Mouse (Mus musculus) liver, embryonic 18 days (tissue): ENCODE results near the gene Cpsf7. TPM values are rescaled to one million over a fixed set of nuclear protein-coding genes. Genes with fewer than 3 reads are reported as not detected.

ENCODE experiments used
- polyA plus RNA-seq: library from polyadenylated mRNA; depleted of rRNA; stranded (reverse); fragments of >200 nt; gene quantifications from 2 replicates; pipeline ENCODE4 v1.2.3, GENCODE M21; 2012; rRNA removed

Cpsf7 gene
- 19.1 and 22.0 TPM in 2 replicates for polyA plus RNA-seq

GRCm38 (mm10) chr19:10525106-10525901 lies at the start of gene Cpsf7:
TSS of gene Cpsf7 (plus strand) at chr19:10525266.

DNA sequence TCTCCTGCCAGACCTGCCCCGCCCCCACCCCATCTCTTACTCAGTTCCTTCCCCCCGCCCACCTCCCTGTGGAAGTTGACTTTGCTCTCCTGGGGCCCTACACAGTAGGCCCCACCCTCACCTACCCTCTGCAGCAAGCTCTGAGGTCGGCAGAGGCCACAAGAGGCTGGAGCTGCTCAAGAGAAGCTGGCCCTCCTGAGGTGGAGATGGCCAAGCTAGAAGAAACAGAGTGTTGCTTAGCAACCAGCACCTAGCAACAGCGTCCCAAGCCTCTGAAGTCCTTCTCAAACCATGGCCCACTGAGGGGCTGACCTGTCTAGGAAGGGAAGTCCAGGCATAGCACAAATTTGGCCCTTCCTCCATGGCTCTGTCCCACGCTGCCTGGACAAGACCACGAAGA lies 42.4 kb upstream of the Cpsf7 start, which contains the start of gene Ppp1r32:
TSS of gene Ppp1r32 (minus strand) at position 226 of the 400 bp plus-strand sequence.

DNA sequence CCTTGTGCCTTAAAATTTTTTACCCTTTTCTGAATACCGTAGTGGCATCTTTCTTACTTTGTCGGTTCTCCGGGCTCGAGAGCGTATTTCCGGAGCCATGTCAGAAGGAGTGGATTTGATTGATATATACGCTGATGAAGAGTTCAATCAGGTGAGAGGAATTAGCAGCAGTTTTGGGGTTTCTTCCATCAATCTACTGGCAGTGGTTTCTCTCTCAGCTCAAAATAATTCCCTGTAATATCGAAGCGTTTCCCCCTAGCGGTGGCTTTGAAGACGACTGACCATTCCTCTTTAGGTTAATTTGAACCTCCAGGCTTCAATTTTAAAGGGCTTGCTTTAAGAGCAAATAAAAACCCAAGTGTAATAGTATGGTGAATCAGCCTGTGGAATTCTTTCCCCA lies 844 bp downstream of the Cpsf7 start, which contains the start of gene Sdhaf2:
TSS of gene Sdhaf2 (minus strand) at position 233 of the 400 bp plus-strand sequence.

GRCm38 (mm10) chr19:10555624-10556510 lies 30.8 kb downstream of the Cpsf7 start, which contains the start of gene Tmem216:
TSS of gene Tmem216 (minus strand) at chr19:10556238.

DNA sequence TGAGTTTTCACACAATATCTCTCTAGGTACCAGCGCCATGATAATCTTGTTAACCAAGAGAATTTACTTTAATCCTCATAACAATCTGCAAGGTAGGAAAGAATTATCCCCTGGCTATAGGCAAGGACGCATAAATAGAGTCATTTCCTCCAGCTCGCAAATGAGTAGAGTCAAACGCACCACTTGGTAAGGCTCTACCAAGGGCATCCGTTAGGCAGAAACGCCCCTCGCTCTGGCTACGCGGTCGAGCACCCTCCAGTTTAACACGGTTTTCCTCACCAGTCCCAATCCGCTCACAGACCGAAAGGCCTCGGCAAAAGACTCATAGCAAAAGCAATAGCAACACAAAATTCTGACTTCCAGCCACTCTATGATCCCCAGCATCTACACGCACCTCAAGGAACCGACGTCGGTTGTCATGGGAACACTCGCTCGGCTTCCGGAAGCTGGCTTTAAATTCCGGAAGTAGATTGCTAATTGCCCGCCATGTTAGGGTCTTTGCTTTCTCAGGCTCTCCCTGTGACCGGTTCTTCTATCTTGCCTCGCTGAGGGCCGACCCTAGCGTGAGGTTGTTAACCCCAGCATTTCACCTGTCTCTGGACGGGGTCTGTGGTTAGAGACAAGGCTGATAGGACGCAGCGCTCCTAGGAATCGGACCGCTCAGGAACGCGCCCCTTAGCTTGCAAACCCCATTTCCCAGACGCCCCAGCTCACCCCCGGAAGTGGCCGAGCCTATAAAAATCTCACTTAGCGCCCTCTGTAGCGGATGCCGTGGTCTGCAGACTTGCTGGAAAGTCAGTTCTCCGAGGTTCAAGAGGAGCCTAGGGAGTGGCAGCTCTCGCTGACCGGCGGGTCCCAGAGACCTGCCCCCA lies 51.9 kb downstream of the Cpsf7 start, which contains the start of the genes Cyb561a3 and Tmem138:
TSS of gene Cyb561a3 (plus strand) at position 483 of the 872 bp plus-strand sequence.
TSS of gene Tmem138 (minus strand) at position 673 of the 872 bp plus-strand sequence.

Other genes with a start within 250 kb of the Cpsf7 start
- 0.37 and 0.38 TPM in 2 replicates for gene Dagla, start 220.4 kb upstream of the Cpsf7 start, polyA plus RNA-seq
- 0.14 and 0.20 TPM in 2 replicates for gene Syt7, start 136.2 kb upstream of the Cpsf7 start, polyA plus RNA-seq
- 0.05 and 0.06 TPM in 2 replicates for gene Lrrc10b, start 67.8 kb upstream of the Cpsf7 start, polyA plus RNA-seq
- gene Ppp1r32, start 42.3 kb upstream of the Cpsf7 start, polyA plus RNA-seq: 0.18 and 0.21 TPM in 2 replicates
- gene Sdhaf2, start 876 bp downstream of the Cpsf7 start, polyA plus RNA-seq: 18.3 and 19.4 TPM in 2 replicates
- gene Tmem216, start 31.0 kb downstream of the Cpsf7 start, polyA plus RNA-seq: 12.5 and 14.9 TPM in 2 replicates
- gene Cyb561a3, start 51.9 kb downstream of the Cpsf7 start, polyA plus RNA-seq: 21.5 and 23.8 TPM in 2 replicates
- gene Tmem138, start 52.1 kb downstream of the Cpsf7 start, polyA plus RNA-seq: 6.7 and 6.9 TPM in 2 replicates
- gene Ddb1, start 80.1 kb downstream of the Cpsf7 start, polyA plus RNA-seq: 78.8 and 85.5 TPM in 2 replicates
- gene Tkfc, start 80.4 kb downstream of the Cpsf7 start, polyA plus RNA-seq: 70.0 and 78.9 TPM in 2 replicates
- 15.1 and 19.5 TPM in 2 replicates for gene Vwce, start 108.9 kb downstream of the Cpsf7 start, polyA plus RNA-seq
- 0.02 TPM in 1 of 2 replicates, not detected in the other for gene Pga5, start 152.8 kb downstream of the Cpsf7 start, polyA plus RNA-seq
- gene Vps37c, start 163.5 kb downstream of the Cpsf7 start, polyA plus RNA-seq: 5.9 and 7.1 TPM in 2 replicates
- gene Cd5, start 213.7 kb downstream of the Cpsf7 start, polyA plus RNA-seq: 0.08 and 0.10 TPM in 2 replicates